ENCODE assay signal across 9 mouse cellular contexts in genomic region chr10:80341491-80342304, GRCm38 (mm10). TPM values are rescaled to one million over a fixed set of nuclear protein-coding genes. Genes with fewer than 3 reads are reported as not detected.
DNase-seq lines count a peak whose midpoint lies in the region; ATAC-seq lines count a peak whose summit lies in the region.
"Had no signal": no experiment of that assay in that cellular context is flagged by ENCODE, and none has a peak within 500 bp of the region (broad histone marks: within the 10 kb centered on the region; RNA-seq: fewer than 3 reads in every experiment).

No protein-coding gene starts in this region.

- peak overlapping the region; percentile 37 for H3K4me3 ChIP-seq in kidney, embryonic 15.5 days (replicated peaks)
- H3K4me3 ChIP-seq in forebrain, embryonic 11.5 days (ENCODE audit: low read depth, low read length) = peak overlapping the region; percentile 30
- peak overlapping the region; percentile 33 for H3K4me3 ChIP-seq in limb, embryonic 15.5 days
- peak overlapping the region; percentile 32 for H3K4me3 ChIP-seq in neural tube, embryonic 15.5 days (replicated peaks)

- H3K9ac ChIP-seq in kidney, embryonic 15.5 days = no peak overlapping the region
- H3K9ac ChIP-seq in forebrain, embryonic 11.5 days (ENCODE audit: low read length) = no peak overlapping the region
- H3K9ac ChIP-seq in limb, embryonic 15.5 days = no peak overlapping the region
- H3K9ac ChIP-seq in neural tube, embryonic 15.5 days (replicated peaks) = 0 out of 2 replicates have a peak overlapping the region, but pooled peaks have one; percentile 5

- peaks cover 74% of the 10 kb centered on the region for H3K27me3 ChIP-seq in kidney, embryonic 15.5 days
- peaks cover 67% of the 10 kb centered on the region for H3K27me3 ChIP-seq in forebrain, embryonic 11.5 days (ENCODE audit: control insufficient read depth, insufficient read depth, low read length)
- peaks cover 69% of the 10 kb centered on the region for H3K27me3 ChIP-seq in limb, embryonic 15.5 days
- H3K27me3 ChIP-seq in neural tube, embryonic 15.5 days (replicated peaks) = peaks cover 70% of the 10 kb centered on the region

- H3K4me1 ChIP-seq in kidney, embryonic 15.5 days = peaks cover 52% of the 10 kb centered on the region
- peaks cover 11% of the 10 kb centered on the region for H3K4me1 ChIP-seq in forebrain, embryonic 11.5 days (replicated peaks; ENCODE audit: control insufficient read depth, insufficient read depth, low read length)
- H3K4me1 ChIP-seq in limb, embryonic 15.5 days = peaks cover 58% of the 10 kb centered on the region
- H3K4me1 ChIP-seq in neural tube, embryonic 15.5 days = peaks cover 24% of the 10 kb centered on the region

- H3K4me2 ChIP-seq in kidney, embryonic 15.5 days = peak overlapping the region; percentile 63
- H3K4me2 ChIP-seq in forebrain, embryonic 11.5 days (ENCODE audit: low read depth, low read length, severe bottlenecking) = no peak overlapping the region
- peak overlapping the region; percentile 55 for H3K4me2 ChIP-seq in limb, embryonic 15.5 days
- H3K4me2 ChIP-seq in neural tube, embryonic 15.5 days = peak overlapping the region; percentile 60

- no peak for DNase-seq in kidney, postnatal 25 days
- DNase-seq in forebrain, embryonic 11.5 days (ENCODE audit: low spot score) = peak; percentile 61
- DNase-seq in urinary bladder, postnatal 14 days (ENCODE audit: low spot score) = no peak
- no peak for DNase-seq in c-Kit-positive CD71-positive TER-119-positive erythroid progenitor cells, embryonic 14.5 days (ENCODE audit: low spot score)
- DNase-seq in right cerebral cortex, postnatal 14 days = no peak
- DNase-seq: thymus, adult 18-20 months had no signal

- H3K9me3 ChIP-seq in kidney, embryonic 15.5 days (replicated peaks) = no peaks in the 10 kb centered on the region
- H3K9me3 ChIP-seq in forebrain, embryonic 11.5 days (ENCODE audit: control insufficient read depth, low read length) = no peaks in the 10 kb centered on the region
- H3K9me3 ChIP-seq in limb, embryonic 15.5 days = no peaks in the 10 kb centered on the region
- H3K9me3 ChIP-seq in neural tube, embryonic 15.5 days (replicated peaks) = no peaks in the 10 kb centered on the region

- H3K36me3 ChIP-seq in kidney, embryonic 15.5 days = no peaks in the 10 kb centered on the region
- no peaks in the 10 kb centered on the region for H3K36me3 ChIP-seq in forebrain, embryonic 11.5 days (ENCODE audit: control insufficient read depth, insufficient read depth, low read length)
- no peaks in the 10 kb centered on the region for H3K36me3 ChIP-seq in limb, embryonic 15.5 days
- H3K36me3 ChIP-seq in neural tube, embryonic 15.5 days = no peaks in the 10 kb centered on the region

- H3K27ac ChIP-seq in kidney, embryonic 15.5 days = no peak overlapping the region
- H3K27ac ChIP-seq in forebrain, embryonic 11.5 days (ENCODE audit: low read depth, low read length) = no peak overlapping the region
- no peak overlapping the region for H3K27ac ChIP-seq in limb, embryonic 15.5 days
- no peak overlapping the region for H3K27ac ChIP-seq in neural tube, embryonic 15.5 days (replicated peaks)

- ATAC-seq in kidney, embryonic 15.5 days (replicated peaks; ENCODE audit: low FRiP score) = no peak
- ATAC-seq in forebrain, embryonic 11.5 days (replicated peaks; ENCODE audit: low FRiP score) = no peak
- no peak for ATAC-seq in limb, embryonic 15.5 days (ENCODE audit: insufficient number of reproducible peaks, low FRiP score, low TSS enrichment, low read depth)
- ATAC-seq in neural tube, embryonic 15.5 days (ENCODE audit: low FRiP score) = no peak

- 4% methylated on average over 47 of the region's 47 CpGs for WGBS in kidney, embryonic 15.5 days
- WGBS in forebrain, embryonic 11.5 days = 2% methylated on average over 46 of the region's 47 CpGs
- 4% methylated on average over 47 of the region's 47 CpGs for WGBS in limb, embryonic 15.5 days
- WGBS in neural tube, embryonic 15.5 days = 3% methylated on average over 46 of the region's 47 CpGs

RNA-seq across cellular contexts. Expression of gene Adamtsl5, which starts 6.5 kb away (rescaled TPM):
- polyA plus RNA-seq in kidney, embryonic 15.5 days (2015; fragmentation: Nextera tagmentation; extraction: Ambion mirVana) = 3.6 and 5.2 TPM in 2 replicates
- polyA plus RNA-seq in forebrain, embryonic 11.5 days (2014; fragmentation: Nextera tagmentation; extraction: Ambion mirVana) = 0.51 and 0.76 TPM in 2 replicates
- 11.9 and 13.8 TPM in 2 replicates for polyA plus RNA-seq in limb, embryonic 15.5 days (2015; fragmentation: Nextera tagmentation; extraction: Ambion mirVana)
- polyA plus RNA-seq in neural tube, embryonic 15.5 days (2015; fragmentation: Nextera tagmentation; extraction: Ambion mirVana) = 1.6 and 3.6 TPM in 2 replicates

RNA-seq across cellular contexts. Expression of gene Reep6, which starts 11.9 kb away (rescaled TPM):
- 8.4 and 10.5 TPM in 2 replicates for polyA plus RNA-seq in kidney, embryonic 15.5 days (2015; fragmentation: Nextera tagmentation; extraction: Ambion mirVana)
- 7.0 and 8.0 TPM in 2 replicates for polyA plus RNA-seq in forebrain, embryonic 11.5 days (2014; fragmentation: Nextera tagmentation; extraction: Ambion mirVana)
- polyA plus RNA-seq in limb, embryonic 15.5 days (2015; fragmentation: Nextera tagmentation; extraction: Ambion mirVana) = 13.8 and 16.1 TPM in 2 replicates
- 4.3 and 7.3 TPM in 2 replicates for polyA plus RNA-seq in neural tube, embryonic 15.5 days (2015; fragmentation: Nextera tagmentation; extraction: Ambion mirVana)

RNA-seq across cellular contexts. Expression of gene Pcsk4, which starts 12.4 kb away (rescaled TPM):
- polyA plus RNA-seq in kidney, embryonic 15.5 days (2015; fragmentation: Nextera tagmentation; extraction: Ambion mirVana) = 5.8 and 9.1 TPM in 2 replicates
- 3.8 and 4.5 TPM in 2 replicates for polyA plus RNA-seq in forebrain, embryonic 11.5 days (2014; fragmentation: Nextera tagmentation; extraction: Ambion mirVana)
- 4.3 and 5.0 TPM in 2 replicates for polyA plus RNA-seq in limb, embryonic 15.5 days (2015; fragmentation: Nextera tagmentation; extraction: Ambion mirVana)
- 5.6 and 8.2 TPM in 2 replicates for polyA plus RNA-seq in neural tube, embryonic 15.5 days (2015; fragmentation: Nextera tagmentation; extraction: Ambion mirVana)

RNA-seq across cellular contexts. Expression of gene Plk5, which starts 14.6 kb away (rescaled TPM):
- 0.67 and 0.70 TPM in 2 replicates for polyA plus RNA-seq in kidney, embryonic 15.5 days (2015; fragmentation: Nextera tagmentation; extraction: Ambion mirVana)
- 0.36 and 0.87 TPM in 2 replicates for polyA plus RNA-seq in forebrain, embryonic 11.5 days (2014; fragmentation: Nextera tagmentation; extraction: Ambion mirVana)
- 0.91 and 0.99 TPM in 2 replicates for polyA plus RNA-seq in limb, embryonic 15.5 days (2015; fragmentation: Nextera tagmentation; extraction: Ambion mirVana)
- polyA plus RNA-seq in neural tube, embryonic 15.5 days (2015; fragmentation: Nextera tagmentation; extraction: Ambion mirVana) = 3.9 and 6.1 TPM in 2 replicates

RNA-seq across cellular contexts. Expression of gene 2310011J03Rik, which starts 21.4 kb away (rescaled TPM):
- 49.5 and 52.7 TPM in 2 replicates for polyA plus RNA-seq in kidney, embryonic 15.5 days (2015; fragmentation: Nextera tagmentation; extraction: Ambion mirVana)
- 39.7 and 45.2 TPM in 2 replicates for polyA plus RNA-seq in forebrain, embryonic 11.5 days (2014; fragmentation: Nextera tagmentation; extraction: Ambion mirVana)
- 54.4 and 56.0 TPM in 2 replicates for polyA plus RNA-seq in limb, embryonic 15.5 days (2015; fragmentation: Nextera tagmentation; extraction: Ambion mirVana)
- polyA plus RNA-seq in neural tube, embryonic 15.5 days (2015; fragmentation: Nextera tagmentation; extraction: Ambion mirVana) = 26.9 and 36.6 TPM in 2 replicates
